Mouse (Mus musculus) neural tube, embryonic 11.5 days (tissue): ENCODE data around the gene Gps2. TPM values are rescaled to one million over a fixed set of nuclear protein-coding genes. Genes with fewer than 3 reads are reported as not detected.

ENCODE experiments used
- ATAC-seq: fragments of 200-750 bp; cut with Nextera tagmentation; 2 replicates; pipeline ENCODE4 v1.8.0; 2017; ENCODE audit warnings: moderate number of reproducible peaks, mild to moderate bottlenecking, moderate TSS enrichment, moderate library complexity; ENCODE audit not compliant: insufficient read depth, low FRiP score, low TSS enrichment
- DNase-seq: peaks from one replicate; pipeline ENCODE4 v3.0.0-alpha.2; 2015; ENCODE audit warnings: low spot score
- H3K27ac ChIP-seq: fragments of 300-500 bp; sonication (generic); 2 replicates; pipeline ENCODE4 v1.5.1; 2014; ENCODE audit warnings: low read depth, mild to moderate bottlenecking, low read length
- H3K27me3 ChIP-seq: fragments of 300-500 bp; sonication (generic); 2 replicates; pipeline ENCODE4 v1.6.1; 2014; ENCODE audit warnings: mild to moderate bottlenecking, low read length, mixed read lengths; ENCODE audit not compliant: control insufficient read depth, insufficient read depth
- H3K36me3 ChIP-seq: fragments of 300-500 bp; sonication (generic); 2 replicates; pipeline ENCODE4 v1.6.1; 2014; ENCODE audit warnings: mild to moderate bottlenecking, low read length, moderate library complexity, mixed read lengths; ENCODE audit not compliant: control insufficient read depth, insufficient read depth
- H3K4me1 ChIP-seq: fragments of 300-500 bp; sonication (generic); 2 replicates; pipeline ENCODE4 v1.6.1; 2014; ENCODE audit warnings: low read length, mixed read lengths; ENCODE audit not compliant: control insufficient read depth, insufficient read depth
- H3K4me2 ChIP-seq: fragments of 300-500 bp; sonication (generic); 2 replicates; pipeline ENCODE4 v1.6.1; 2014; ENCODE audit warnings: low read depth, mild to moderate bottlenecking, moderate library complexity
- H3K4me3 ChIP-seq: fragments of 300-500 bp; sonication (generic); 2 replicates; pipeline ENCODE4 v1.5.1; 2014; ENCODE audit warnings: low read depth, low read length
- H3K9ac ChIP-seq: fragments of 300-500 bp; sonication (generic); 2 replicates; pipeline ENCODE4 v1.6.1; 2014; ENCODE audit warnings: mild to moderate bottlenecking, low read length
- H3K9me3 ChIP-seq: fragments of 300-500 bp; sonication (generic); 2 replicates; pipeline ENCODE4 v1.6.1; 2016; ENCODE audit warnings: low read length; ENCODE audit not compliant: control insufficient read depth
- WGBS: fragments of 180-500 bp; shearing (Covaris S2); extraction: QIAGEN DNeasy Blood & Tissue Kit; methylation state at CpG from one replicate; pipeline ENCODE4 v1.1.7; 2014; 5-methylcytosine and 5-hydroxymethylcytosine counted together
- polyA plus RNA-seq: library from polyadenylated mRNA; unstranded; fragments of >200 nt; fragmentation: Nextera tagmentation; extraction: Ambion mirVana; gene quantifications from 2 replicates; pipeline ENCODE4 v1.2.1, GENCODE M21; 2014

Gene Gps2
- polyA plus RNA-seq, 1 experiment from 2014 or later = 84.0 TPM

DNA sequence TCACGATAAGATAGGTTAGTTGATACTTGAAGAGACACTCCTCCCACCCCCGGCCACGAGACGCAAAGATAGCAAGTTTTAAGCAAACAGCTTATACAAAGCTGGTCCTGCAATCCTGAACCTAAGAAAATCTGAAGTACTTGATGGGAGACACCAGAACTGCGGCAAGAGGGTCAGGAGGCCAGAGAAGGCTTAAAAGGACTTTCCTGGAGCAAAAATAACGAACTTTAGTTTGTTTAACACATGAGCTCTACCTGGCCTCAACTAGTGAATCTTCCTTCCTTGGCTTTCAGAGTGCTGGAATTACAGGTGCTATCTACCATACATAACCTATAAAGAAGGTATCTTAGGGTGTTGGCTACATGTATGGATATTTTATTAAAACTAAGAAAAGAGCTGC is 21.0 kb downstream of the Gps2 start:
- Histone ChIP-seq H3K4me2 (peak overlapping the region; percentile 99; the same call in 1 of the 2 replicates), H3K27me3 (peaks cover 32% of the 10 kb centered on the region), H3K9ac (peak overlapping the region; percentile 42; the same call in 1 of the 2 replicates), H3K36me3 (no peaks in the 10 kb centered on the region), H3K4me1 (peaks cover 12% of the 10 kb centered on the region; the same call in 1 of the 2 replicates), H3K4me3 (no peak overlapping the region), H3K27ac (no peak overlapping the region), H3K9me3 (no peaks in the 10 kb centered on the region)
- no peak for DNase-seq
- no peak for ATAC-seq
- 20% methylated on average over 6 of the region's 6 CpGs for WGBS

DNA sequence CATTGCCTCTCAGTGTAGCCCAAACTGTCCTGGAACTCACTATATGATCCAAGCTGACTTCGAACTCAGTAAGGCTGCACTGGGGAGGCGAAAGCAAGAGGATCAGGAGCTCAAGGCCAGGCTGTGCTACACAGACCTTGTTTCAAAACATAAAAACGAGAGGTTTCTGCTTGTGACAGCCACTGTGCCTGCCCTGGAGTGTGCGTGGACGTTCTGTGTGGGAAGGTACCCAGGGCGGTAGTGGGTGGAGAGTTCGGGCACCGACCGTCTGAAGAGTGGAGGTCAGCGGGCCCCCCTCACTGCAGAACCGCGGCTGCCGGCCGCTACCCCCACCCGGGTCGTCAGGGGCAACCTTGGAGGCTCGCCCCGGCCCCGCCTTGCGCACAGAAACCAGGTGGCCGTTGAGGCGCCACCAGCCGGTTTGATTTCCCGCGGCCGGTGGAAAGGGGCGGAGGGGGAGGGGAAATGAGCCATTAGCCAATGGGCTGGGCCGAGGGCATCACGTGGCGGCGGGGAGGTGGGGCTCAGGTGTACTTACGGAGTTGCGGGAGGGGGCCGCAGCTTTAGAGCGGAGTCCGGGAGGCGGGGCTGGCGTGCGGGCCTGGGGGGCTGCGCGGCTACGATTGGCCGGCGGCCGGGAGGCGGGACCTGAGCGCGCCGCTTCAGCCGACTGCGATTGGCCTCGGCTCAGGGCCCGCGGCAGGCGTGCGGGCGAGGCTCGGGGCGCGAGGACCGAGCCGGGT is 21.6 kb downstream of the Gps2 start, which contains the start of gene Ybx2:
Gene Ybx2 (plus strand): TSS at position 660 of the 743 bp plus-strand sequence.
- Histone ChIP-seq H3K36me3 (no peaks in the 10 kb centered on the region), H3K4me2 (peak within 1 kb of the TSS; percentile 99), H3K9me3 (no peaks in the 10 kb centered on the region), H3K4me1 (peaks cover 12% of the 10 kb centered on the region; the same call in 1 of the 2 replicates), H3K9ac (peak within 1 kb of the TSS; percentile 47), H3K4me3 (peak within 1 kb of the TSS; percentile 55), H3K27me3 (peaks cover 32% of the 10 kb centered on the region), H3K27ac (no peak within 1 kb of the TSS)
- peak; percentile 89 for ATAC-seq
- 2% methylated on average over 30 of the region's 62 CpGs for WGBS
- peak; percentile 91 for DNase-seq

DNA sequence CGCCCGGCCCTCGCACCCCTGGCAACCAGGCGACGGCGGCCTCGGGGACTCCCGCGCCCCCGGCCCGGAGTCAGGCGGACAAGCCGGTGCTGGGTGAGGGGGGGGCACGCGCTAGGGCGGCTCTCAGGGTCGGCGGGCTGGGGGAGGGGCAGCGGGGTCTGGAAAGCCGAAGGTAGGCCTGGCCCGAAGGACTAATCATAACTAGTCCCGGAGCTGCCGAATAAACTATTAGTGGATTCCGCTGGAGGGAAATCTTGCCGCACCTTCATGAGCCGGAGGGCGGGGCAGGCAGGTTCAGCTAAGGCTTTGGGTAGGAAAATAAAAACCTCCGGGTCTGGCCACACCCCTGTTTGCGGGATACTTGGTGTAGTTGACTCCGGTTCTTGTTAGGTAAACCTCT is 22.5 kb downstream of the Gps2 start:
- Histone ChIP-seq H3K9me3 (no peaks in the 10 kb centered on the region), H3K27me3 (peaks cover 32% of the 10 kb centered on the region), H3K4me2 (peak overlapping the region; percentile 99), H3K36me3 (no peaks in the 10 kb centered on the region), H3K27ac (no peak overlapping the region), H3K9ac (peak overlapping the region; percentile 47), H3K4me1 (peaks cover 12% of the 10 kb centered on the region; the same call in 1 of the 2 replicates), H3K4me3 (peak overlapping the region; percentile 55)
- DNase-seq (no peak), ATAC-seq (no peak)
- WGBS = 2% methylated on average over 26 of the region's 30 CpGs

DNA sequence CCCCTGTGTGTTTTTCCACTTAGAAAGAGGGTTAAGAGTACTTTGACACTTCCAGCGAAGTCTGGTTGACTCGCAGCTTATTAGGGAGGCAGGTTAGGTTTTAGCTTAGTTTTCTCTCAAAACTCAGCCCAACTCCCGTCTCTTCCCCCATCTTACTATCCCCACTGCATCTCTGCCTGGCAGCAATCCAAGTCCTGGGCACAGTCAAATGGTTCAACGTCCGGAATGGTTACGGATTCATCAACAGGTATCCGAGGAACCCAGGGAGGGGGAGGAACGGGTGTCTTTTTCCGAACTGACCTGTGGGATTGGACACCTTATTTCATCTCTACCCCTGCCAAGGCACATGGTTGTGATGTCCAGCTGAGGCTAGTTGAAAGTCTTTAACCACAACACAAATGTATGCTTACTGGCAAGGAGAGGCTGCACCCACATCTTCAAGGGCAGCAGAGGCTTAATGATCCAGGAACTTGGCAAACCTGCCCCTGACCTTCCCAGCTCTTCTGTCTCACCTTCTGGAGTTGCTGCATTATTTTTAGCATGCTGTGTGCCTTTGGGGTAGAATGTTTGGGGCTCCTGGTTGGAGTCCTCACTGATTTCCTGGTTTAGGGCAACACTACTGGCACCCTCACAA is 23.1 kb downstream of the Gps2 start:
- Histone ChIP-seq H3K9me3 (no peaks in the 10 kb centered on the region), H3K27ac (no peak overlapping the region), H3K4me3 (peak overlapping the region; percentile 55; the same call in 1 of the 2 replicates), H3K9ac (no peak overlapping the region), H3K36me3 (no peaks in the 10 kb centered on the region), H3K4me2 (peak overlapping the region; percentile 99), H3K27me3 (peaks cover 32% of the 10 kb centered on the region), H3K4me1 (peaks cover 12% of the 10 kb centered on the region; the same call in 1 of the 2 replicates)
- 51% methylated on average over 9 of the region's 9 CpGs for WGBS
- ATAC-seq (no peak), DNase-seq (no peak)

DNA sequence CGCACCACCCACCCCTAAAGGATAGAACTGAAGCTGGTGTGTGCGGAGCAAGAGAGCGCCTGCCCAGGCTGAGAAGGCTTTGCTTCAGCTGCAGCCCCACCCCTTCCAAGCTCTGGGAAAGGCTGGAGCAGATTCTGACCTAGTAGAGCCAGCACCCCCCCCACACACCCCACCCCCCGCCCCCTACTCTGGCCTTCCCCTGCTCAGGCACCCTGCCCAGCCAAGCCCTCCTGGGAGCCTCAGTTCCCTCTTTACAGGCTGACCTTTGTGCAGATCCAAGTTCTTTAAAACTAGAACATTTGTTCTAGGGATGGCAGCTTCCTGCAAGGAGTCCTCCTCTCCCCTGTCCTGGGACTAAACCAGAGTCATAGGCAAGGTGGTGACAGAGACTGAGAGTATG is 23.7 kb downstream of the Gps2 start:
- 49% methylated on average over 4 of the region's 4 CpGs for WGBS
- Histone ChIP-seq H3K27me3 (peaks cover 32% of the 10 kb centered on the region), H3K4me3 (no peak overlapping the region), H3K36me3 (no peaks in the 10 kb centered on the region), H3K4me2 (0 out of 2 replicates have a peak overlapping the region, but pooled peaks have one; percentile 3), H3K27ac (no peak overlapping the region), H3K9ac (no peak overlapping the region), H3K4me1 (peaks cover 12% of the 10 kb centered on the region; the same call in 1 of the 2 replicates), H3K9me3 (no peaks in the 10 kb centered on the region)
- no peak for ATAC-seq
- no peak for DNase-seq

DNA sequence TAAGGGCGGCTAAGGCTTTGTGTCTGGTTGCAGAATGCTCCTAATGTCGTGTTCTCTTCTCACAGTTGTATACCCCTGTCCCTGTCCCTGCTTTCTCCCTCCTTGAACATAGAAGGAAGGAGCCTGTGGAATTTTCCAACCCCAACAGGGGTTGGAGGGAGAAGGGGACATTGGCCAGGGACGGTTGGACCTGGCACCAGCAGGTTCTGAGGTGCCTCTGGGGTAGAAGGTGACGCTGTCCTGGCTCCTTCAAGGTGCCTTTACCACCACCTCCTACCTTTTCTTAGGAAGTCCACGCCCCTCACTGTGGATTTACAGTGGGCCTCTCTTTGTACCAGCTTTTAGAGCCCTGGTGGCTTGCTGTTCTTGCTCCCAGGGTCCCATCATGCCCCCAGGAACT is 24.1 kb downstream of the Gps2 start:
- Histone ChIP-seq H3K9me3 (no peaks in the 10 kb centered on the region), H3K9ac (no peak overlapping the region), H3K4me3 (no peak overlapping the region), H3K27me3 (peaks cover 32% of the 10 kb centered on the region), H3K4me2 (no peak overlapping the region), H3K36me3 (no peaks in the 10 kb centered on the region), H3K27ac (no peak overlapping the region), H3K4me1 (peaks cover 12% of the 10 kb centered on the region; the same call in 1 of the 2 replicates)
- DNase-seq = no peak
- WGBS = 71% methylated on average over 5 of the region's 5 CpGs
- no peak for ATAC-seq

DNA sequence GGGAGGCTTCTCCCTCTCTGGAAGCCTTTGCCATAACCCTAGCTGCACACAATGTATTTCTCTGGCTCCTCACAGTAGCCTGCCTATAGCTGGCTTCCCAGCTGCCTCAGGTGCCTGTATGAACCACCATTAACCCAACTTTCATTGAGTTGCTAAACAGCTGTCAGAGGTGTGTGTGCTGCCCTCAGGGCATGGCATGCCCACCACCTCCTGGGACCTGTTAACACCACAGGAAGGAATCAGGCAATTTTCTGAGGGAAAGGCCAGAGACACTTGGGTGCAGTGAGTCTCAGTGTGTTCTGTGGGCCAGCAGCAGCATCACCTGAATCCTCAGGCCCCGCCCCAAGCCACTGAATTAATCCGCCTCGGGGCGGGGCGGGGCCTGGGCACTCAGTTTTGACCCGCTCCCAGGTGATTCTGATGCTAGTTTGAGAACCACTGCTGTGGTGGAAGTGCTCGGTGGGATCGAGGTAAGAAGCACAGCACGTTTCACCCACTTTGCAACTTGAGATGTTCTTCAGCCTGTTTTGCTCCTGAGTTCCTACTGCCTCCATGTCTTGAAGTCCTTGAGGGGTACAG is 24.8 kb downstream of the Gps2 start:
- H3K27me3 ChIP-seq = peaks cover 32% of the 10 kb centered on the region

DNA sequence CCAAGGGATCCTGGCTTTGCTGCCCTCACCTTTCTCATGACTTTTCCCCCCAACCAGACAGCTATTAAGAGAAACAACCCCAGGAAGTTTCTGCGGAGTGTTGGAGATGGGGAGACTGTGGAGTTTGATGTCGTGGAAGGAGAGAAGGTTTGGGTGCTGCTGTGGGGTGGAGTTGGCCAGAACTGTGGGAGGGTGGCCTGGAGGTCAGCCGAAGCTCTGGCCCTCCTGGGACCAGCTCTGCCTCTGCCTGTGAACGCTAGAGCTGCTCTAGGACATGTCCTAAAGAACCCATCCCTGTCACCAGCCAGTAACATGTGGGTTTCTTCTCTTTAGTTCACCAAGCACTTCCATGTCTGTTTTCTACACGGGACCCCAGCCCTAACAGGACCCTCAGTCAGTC is 25.5 kb downstream of the Gps2 start:
- DNase-seq = no peak
- H3K9me3 ChIP-seq = no peaks in the 10 kb centered on the region
- H3K36me3 ChIP-seq = no peaks in the 10 kb centered on the region
- no peak overlapping the region for H3K4me2 ChIP-seq
- H3K9ac ChIP-seq = no peak overlapping the region
- WGBS = 72% methylated on average over 5 of the region's 5 CpGs
- H3K4me3 ChIP-seq = no peak overlapping the region
- peaks cover 12% of the 10 kb centered on the region; the same call in 1 of the 2 replicates for H3K4me1 ChIP-seq
- H3K27me3 ChIP-seq = peaks cover 32% of the 10 kb centered on the region
- no peak for ATAC-seq
- no peak overlapping the region for H3K27ac ChIP-seq

More for the DNA sequence above, 24.8 kb downstream of the Gps2 start:
- Histone ChIP-seq H3K9me3 (no peaks in the 10 kb centered on the region), H3K9ac (no peak overlapping the region), H3K27ac (no peak overlapping the region), H3K4me2 (no peak overlapping the region), H3K36me3 (no peaks in the 10 kb centered on the region), H3K4me3 (no peak overlapping the region), H3K4me1 (peaks cover 12% of the 10 kb centered on the region; the same call in 1 of the 2 replicates)
- no peak for DNase-seq
- ATAC-seq = no peak
- 28% methylated on average over 9 of the region's 9 CpGs for WGBS
